Mouse (Mus musculus) megakaryocyte, embryonic 14.5 days (primary cell): ENCODE measurements around the gene Pparg. TPM values are rescaled to one million over a fixed set of nuclear protein-coding genes. Genes with fewer than 3 reads are reported as not detected.
A peak's percentile ranks its signal among the peaks of the same experiment; 100 is the strongest.

ENCODE experiments used
- H3K27me3 ChIP-seq: replicated peaks from 2 replicates; pipeline ENCODE3; 2012; ENCODE audit warnings: inconsistent platforms
- H3K36me3 ChIP-seq: replicated peaks from 2 replicates; pipeline ENCODE3; 2012; ENCODE audit warnings: low read length, inconsistent platforms, mixed read lengths
- H3K4me1 ChIP-seq: 2 replicates; pipeline ENCODE4 v1.6.1; 2012; ENCODE audit warnings: inconsistent platforms
- H3K4me3 ChIP-seq: replicated peaks from 2 replicates; pipeline ENCODE3; 2012; ENCODE audit warnings: moderate library complexity, mild to moderate bottlenecking, inconsistent platforms
- H3K9me3 ChIP-seq: 2 replicates; pipeline ENCODE4 v1.6.1; 2012; ENCODE audit warnings: inconsistent platforms
- FLI1 ChIP-seq: IDR thresholded peaks from 2 replicates; pipeline ENCODE4 v1.6.1; 2012; ENCODE audit warnings: low read length, inconsistent platforms, mixed read lengths
- GATA1 ChIP-seq: IDR thresholded peaks from 3 replicates; pipeline ENCODE4 v1.6.1; 2012; ENCODE audit warnings: mixed read lengths, low read length, inconsistent platforms, borderline replicate concordance
- polyA plus RNA-seq: library from polyadenylated mRNA; stranded (reverse); fragments of >175 nt; gene quantifications from 2 replicates; pipeline ENCODE4 v1.2.3, GENCODE M21; 2012; ENCODE audit warnings: low replicate concordance; ENCODE audit not compliant: insufficient read depth

Gene Pparg
- polyA plus RNA-seq, 1 experiment: 4.3 TPM

GRCm38 (mm10) chr6:115480322-115481017, 119.7 kb downstream of the Pparg start:
- Histone ChIP-seq H3K27me3 (no peaks in the 10 kb centered on the region), H3K9me3 (no peaks in the 10 kb centered on the region), H3K36me3 (peaks cover 75% of the 10 kb centered on the region), H3K4me1 (peaks cover 98% of the 10 kb centered on the region), H3K4me3 (peak overlapping the region; percentile 80)
- no peak for TF ChIP-seq FLI1
- no peak for TF ChIP-seq GATA1

- peaks cover 75% of the 10 kb centered on the region for H3K36me3 ChIP-seq
- H3K4me1 ChIP-seq: peaks cover 98% of the 10 kb centered on the region
- TF ChIP-seq FLI1 (no peak), GATA1 (no peak)
- H3K4me3 ChIP-seq: peak overlapping the region; percentile 80
- no peaks in the 10 kb centered on the region for H3K9me3 ChIP-seq
- H3K27me3 ChIP-seq: no peaks in the 10 kb centered on the region
These were observed 120.2 kb downstream of the Pparg start for GRCm38 (mm10) chr6:115481018-115481354.

GRCm38 (mm10) chr6:115481603-115482002, 120.9 kb downstream of the Pparg start:
- peaks cover 98% of the 10 kb centered on the region for H3K4me1 ChIP-seq
- H3K9me3 ChIP-seq: no peaks in the 10 kb centered on the region
- no peak for TF ChIP-seq FLI1
- TF ChIP-seq GATA1: no peak
- peaks cover 75% of the 10 kb centered on the region for H3K36me3 ChIP-seq
- H3K27me3 ChIP-seq: no peaks in the 10 kb centered on the region
- H3K4me3 ChIP-seq: peak overlapping the region; percentile 67

- H3K4me3 ChIP-seq: no peak overlapping the region
- H3K4me1 ChIP-seq: peaks cover 94% of the 10 kb centered on the region
- no peak for TF ChIP-seq GATA1
- TF ChIP-seq FLI1: no peak
- H3K36me3 ChIP-seq: peaks cover 66% of the 10 kb centered on the region
- H3K27me3 ChIP-seq: no peaks in the 10 kb centered on the region
- no peaks in the 10 kb centered on the region for H3K9me3 ChIP-seq
These were observed 124.9 kb downstream of the Pparg start for GRCm38 (mm10) chr6:115485635-115486034.

- no peak for TF ChIP-seq GATA1
- no peak for TF ChIP-seq FLI1
- Histone ChIP-seq H3K4me3 (no peak overlapping the region), H3K27me3 (no peaks in the 10 kb centered on the region)
These were observed 129.1 kb downstream of the Pparg start for GRCm38 (mm10) chr6:115489831-115490230.

GRCm38 (mm10) chr6:115492952-115493613, 132.3 kb downstream of the Pparg start:
- no peak for TF ChIP-seq FLI1
- no peak for TF ChIP-seq GATA1
- Histone ChIP-seq H3K27me3 (no peaks in the 10 kb centered on the region), H3K9me3 (no peaks in the 10 kb centered on the region), H3K36me3 (peaks cover 56% of the 10 kb centered on the region), H3K4me1 (peaks cover 76% of the 10 kb centered on the region), H3K4me3 (no peak overlapping the region)

More at GRCm38 (mm10) chr6:115489831-115490230, 129.1 kb downstream of the Pparg start:
- Histone ChIP-seq H3K9me3 (no peaks in the 10 kb centered on the region), H3K4me1 (peaks cover 92% of the 10 kb centered on the region), H3K36me3 (peaks cover 64% of the 10 kb centered on the region)

- peaks cover 56% of the 10 kb centered on the region for H3K36me3 ChIP-seq
- no peaks in the 10 kb centered on the region for H3K27me3 ChIP-seq
- H3K4me3 ChIP-seq: no peak overlapping the region
- H3K9me3 ChIP-seq: no peaks in the 10 kb centered on the region
- H3K4me1 ChIP-seq: peaks cover 70% of the 10 kb centered on the region
- no peak for TF ChIP-seq GATA1
- TF ChIP-seq FLI1: no peak
These were observed 133.1 kb downstream of the Pparg start for GRCm38 (mm10) chr6:115493824-115494223.

GRCm38 (mm10) chr6:115499540-115499939, 138.8 kb downstream of the Pparg start:
- H3K27me3 ChIP-seq: no peaks in the 10 kb centered on the region
- H3K36me3 ChIP-seq: peaks cover 15% of the 10 kb centered on the region
- no peaks in the 10 kb centered on the region for H3K9me3 ChIP-seq
- H3K4me3 ChIP-seq: no peak overlapping the region
- H3K4me1 ChIP-seq: peaks cover 73% of the 10 kb centered on the region
- no peak for TF ChIP-seq FLI1
- TF ChIP-seq GATA1: no peak

- Histone ChIP-seq H3K4me3 (peak overlapping the region; percentile 64), H3K36me3 (peaks cover 13% of the 10 kb centered on the region), H3K9me3 (no peaks in the 10 kb centered on the region), H3K4me1 (peaks cover 75% of the 10 kb centered on the region), H3K27me3 (no peaks in the 10 kb centered on the region)
- TF ChIP-seq FLI1: no peak
- no peak for TF ChIP-seq GATA1
These were observed 139.5 kb downstream of the Pparg start for GRCm38 (mm10) chr6:115500234-115500633.

GRCm38 (mm10) chr6:115501131-115501530, 140.4 kb downstream of the Pparg start:
- TF ChIP-seq FLI1: no peak
- TF ChIP-seq GATA1: no peak; the same call in 2 of the 3 replicates
- Histone ChIP-seq H3K4me1 (peaks cover 75% of the 10 kb centered on the region), H3K4me3 (peak overlapping the region; percentile 81), H3K9me3 (no peaks in the 10 kb centered on the region), H3K27me3 (no peaks in the 10 kb centered on the region), H3K36me3 (peaks cover 8% of the 10 kb centered on the region)
